Mouse (Mus musculus) 3T3-L1 (cell line): ENCODE measurements around the gene Kdm5a.

ENCODE experiments used
- DNase-seq: peaks from one replicate; pipeline ENCODE4 v3.0.0-alpha.2; 2015; ENCODE audit warnings: low read depth, low spot score

The Kdm5a gene

DNA sequence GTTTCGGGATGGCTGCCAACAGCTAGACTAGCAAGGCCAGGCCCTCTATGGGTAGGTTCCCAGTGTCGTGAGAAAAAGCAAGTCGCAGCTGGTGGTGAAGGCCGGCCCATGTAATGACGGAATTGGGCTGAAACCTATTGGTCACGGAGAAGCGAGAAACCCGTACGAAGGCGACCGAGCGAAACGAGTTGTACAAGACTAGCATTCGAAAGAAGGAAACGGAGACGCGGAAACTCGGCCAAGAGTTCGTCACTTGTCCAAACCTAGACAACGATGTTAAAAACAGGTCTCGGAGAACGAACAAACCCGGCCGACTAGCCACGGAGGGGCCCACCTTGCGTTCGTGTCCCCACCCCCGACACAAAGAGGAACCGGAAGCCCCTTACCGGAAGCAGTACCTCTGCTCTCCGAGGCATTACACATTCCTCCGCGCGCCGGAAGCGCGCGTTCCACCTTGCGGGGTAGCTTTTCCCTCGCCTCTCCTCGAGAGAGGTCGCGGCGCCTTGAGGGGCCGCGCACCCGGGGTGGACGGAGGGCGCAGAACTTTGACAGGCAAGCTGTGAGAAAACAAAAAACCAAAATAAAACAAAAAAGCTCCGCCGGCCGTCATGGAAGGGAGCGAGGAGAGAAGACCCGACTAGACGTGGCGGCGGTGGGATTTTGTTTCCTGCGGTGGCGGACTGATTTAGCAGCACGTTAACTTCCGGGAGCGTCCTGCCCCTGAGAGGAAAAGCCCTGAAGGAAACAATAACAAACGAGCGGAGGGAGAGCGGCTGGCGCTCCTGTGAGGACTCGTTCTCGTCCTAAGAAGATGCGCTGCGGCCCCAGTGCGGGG lies at the start of gene Kdm5a, which contains the start of gene Ccdc77:
Kdm5a (plus strand) TSS at position 437 of the 835 bp plus-strand sequence.
Ccdc77 (minus strand) TSS at position 687 of the 835 bp plus-strand sequence.
- DNase-seq = peak; percentile 99

GRCm38 (mm10) chr6:120318303-120318940 lies 45.5 kb upstream of the Kdm5a start:
- no peak for DNase-seq

GRCm38 (mm10) chr6:120319129-120319528 lies 44.8 kb upstream of the Kdm5a start:
- no peak for DNase-seq

DNA sequence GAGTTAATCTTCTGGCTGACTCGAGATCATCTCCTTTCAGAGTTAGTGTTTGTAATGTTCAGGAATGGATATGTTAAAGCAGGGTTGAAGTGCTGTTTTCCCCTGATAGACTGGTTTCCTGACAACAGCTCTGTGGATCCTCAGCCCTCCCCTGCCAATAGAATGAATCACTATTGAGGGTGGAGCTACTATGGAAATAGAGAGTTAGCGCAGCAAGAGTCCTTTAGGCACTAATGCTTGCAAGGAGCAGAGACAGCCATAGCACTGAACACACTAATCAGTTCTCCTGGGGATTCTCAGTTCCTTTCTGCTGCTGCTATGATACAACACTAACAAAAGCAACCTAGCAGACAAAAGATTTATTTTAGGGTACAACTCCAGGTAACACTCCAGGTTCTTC lies 43.6 kb upstream of the Kdm5a start:
- peak; percentile 36 for DNase-seq

DNA sequence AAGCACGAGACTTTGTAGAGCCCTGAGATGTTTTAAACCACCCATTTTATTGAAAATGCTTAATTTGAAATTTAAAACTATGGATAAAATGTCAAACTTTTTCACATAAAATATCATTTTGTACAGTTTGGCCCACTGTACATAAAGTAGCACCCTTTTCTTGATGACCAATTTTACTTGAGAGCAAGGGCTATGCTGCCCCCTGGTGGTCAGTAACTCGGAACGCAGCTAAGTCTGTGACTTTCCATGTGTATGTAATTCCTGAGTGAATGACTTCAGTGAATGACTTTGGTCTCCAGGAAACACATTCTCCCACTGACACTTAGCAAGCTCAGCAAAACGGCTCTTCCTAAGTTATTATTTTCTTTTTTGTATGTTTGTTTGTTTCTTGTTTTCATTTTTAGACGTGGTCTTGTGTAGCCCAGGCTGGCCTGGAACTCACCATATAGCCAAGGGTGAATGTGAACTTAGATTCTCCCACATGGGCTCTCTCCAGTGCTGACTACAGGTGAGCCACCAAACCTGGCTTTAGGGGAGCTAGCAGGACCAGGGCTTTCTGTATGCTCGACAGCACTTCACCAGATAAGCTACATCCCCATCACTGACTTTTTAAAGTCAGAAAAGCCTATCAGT lies 39.5 kb upstream of the Kdm5a start:
- peak; percentile 94 for DNase-seq

DNA sequence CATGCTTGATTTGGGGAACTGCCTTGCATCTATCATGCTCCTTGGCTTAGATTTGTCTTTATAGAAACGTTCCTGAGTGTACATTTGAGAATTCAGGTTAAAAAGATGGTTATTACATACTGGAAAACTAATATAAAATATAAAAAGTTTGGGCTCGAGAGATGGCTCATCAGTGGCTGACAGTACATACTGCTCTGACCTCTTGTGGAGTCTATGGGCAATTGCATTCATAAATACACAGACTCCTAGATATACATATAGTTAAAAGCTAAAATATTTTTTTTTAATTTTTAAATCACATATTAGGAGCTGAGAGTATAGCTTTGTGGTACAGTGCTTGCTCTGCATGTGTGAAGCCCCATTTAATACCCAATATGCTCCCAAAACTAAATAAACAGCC lies 31.6 kb upstream of the Kdm5a start:
- peak; percentile 45 for DNase-seq

DNA sequence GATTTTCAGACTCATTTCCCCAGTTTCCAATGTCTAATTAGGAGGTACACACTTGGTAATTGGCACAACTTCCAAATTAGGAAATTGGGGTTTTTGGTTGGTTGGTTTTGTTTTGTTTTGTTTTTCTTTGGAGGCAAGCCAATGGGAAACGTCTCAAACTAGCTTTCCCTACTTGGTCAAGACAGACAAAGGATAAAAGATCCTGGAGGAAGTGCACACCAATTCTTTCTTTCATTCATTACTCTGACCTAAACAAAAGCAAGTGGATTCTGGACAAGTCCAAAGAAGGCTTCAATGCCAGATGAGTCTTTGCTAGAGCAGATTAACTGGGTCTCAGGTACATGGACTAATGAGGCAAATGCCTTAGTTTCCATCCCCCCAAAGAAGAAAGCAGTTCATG lies 19.9 kb upstream of the Kdm5a start:
- DNase-seq = no peak

DNA sequence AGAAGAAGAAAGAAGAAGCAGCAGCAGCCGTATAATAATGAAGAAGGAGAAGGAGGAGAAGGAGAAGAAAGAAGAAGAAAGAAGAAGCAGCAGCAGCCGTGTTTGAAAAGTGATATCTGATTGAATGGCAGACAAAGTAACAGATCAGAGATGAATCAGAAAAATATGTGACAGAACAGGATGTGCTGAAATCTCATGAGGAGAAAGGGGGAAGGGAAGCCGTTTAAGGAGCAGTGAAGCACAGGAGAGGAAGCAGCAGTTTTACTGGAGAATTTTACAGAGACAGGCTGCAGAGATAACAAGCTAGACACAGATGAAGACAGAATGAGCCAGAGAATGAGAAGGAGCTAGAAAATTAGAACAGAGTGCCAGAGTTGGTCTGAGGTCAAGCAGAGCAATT lies 14.9 kb upstream of the Kdm5a start:
- no peak for DNase-seq

DNA sequence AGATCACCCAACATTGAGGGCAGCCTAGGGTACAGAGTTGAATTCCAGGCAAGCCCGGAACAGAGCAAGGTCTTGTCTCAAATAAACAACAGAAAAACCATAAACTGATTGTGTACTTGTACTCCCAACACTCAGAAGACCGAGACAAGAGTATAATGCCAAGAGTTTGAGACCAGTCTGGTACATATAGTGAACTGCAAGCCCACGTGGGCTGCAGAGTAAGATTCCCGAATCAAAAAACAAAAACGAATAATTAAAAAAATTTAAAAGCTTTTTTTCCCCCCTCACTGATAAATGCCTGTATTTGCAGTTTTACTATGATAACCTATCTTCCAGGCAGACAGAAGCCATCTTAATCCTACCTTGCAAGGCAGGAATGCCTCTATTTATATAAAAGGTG lies 7.4 kb upstream of the Kdm5a start:
- DNase-seq = peak; percentile 11

DNA sequence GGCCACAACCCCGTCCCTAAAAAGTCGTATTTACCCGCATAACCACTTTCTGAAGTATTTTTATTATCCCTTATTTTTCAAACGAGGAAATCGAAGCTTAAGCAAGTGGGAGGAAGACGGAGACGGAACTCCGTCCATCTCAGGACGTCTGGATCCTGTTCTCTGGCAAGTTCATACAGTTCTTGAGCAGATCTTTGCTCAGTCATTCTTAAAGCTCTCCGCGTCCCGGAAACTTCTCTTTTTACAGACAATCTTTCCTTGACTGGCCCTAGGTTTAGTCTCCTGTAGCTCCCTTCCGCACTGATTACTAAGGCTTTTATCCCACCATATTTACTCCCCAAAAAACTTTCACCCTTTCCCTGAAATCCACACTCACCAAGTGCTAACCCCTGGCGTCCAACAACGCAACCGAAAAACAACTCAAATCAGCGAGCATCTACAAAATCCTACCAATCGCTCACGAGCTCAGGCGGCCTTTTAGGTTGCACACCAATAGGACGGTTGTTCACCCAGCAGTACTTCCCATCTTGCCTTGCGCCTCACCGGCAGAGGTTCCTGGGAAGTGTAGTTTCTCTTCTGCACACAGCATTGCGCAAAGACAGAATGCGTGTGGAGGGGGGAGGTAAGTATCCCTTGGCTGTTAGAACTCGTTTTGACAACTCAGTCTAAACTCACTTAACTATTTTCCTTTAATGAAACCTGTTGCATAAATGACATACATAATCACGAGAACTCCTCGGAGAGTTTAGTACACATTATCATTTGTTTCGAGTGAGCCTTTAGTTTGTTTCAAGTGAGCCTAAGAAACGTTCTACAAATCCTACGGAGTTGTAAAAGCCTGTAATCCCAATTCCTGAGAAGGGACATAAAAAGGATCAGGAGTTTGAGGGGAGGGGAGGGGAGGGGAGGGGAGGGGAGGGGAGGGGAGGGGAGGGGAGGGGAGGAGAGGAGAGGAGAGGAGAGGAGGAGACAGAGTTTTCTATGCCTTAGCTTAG lies 6.7 kb upstream of the Kdm5a start:
- peak; percentile 99 for DNase-seq

DNA sequence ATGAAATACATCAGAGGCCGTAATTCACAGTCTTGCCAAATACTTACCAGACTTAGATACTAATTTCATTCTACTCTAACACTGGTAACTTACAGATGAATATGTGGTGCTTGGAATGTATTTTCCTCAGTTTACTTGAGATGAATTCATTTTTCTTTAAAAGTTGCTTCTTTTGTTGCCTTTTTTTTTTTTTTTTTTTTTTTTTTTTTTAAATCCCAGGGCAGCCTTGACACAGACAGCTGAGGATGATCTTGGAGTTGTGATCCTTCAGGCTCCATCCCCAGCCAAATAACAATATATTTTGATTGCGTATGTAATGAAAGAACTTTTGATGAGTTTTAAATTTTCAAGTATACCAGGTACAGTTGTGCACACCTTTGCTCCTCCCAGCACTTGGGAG lies 1.8 kb upstream of the Kdm5a start:
- no peak for DNase-seq

DNA sequence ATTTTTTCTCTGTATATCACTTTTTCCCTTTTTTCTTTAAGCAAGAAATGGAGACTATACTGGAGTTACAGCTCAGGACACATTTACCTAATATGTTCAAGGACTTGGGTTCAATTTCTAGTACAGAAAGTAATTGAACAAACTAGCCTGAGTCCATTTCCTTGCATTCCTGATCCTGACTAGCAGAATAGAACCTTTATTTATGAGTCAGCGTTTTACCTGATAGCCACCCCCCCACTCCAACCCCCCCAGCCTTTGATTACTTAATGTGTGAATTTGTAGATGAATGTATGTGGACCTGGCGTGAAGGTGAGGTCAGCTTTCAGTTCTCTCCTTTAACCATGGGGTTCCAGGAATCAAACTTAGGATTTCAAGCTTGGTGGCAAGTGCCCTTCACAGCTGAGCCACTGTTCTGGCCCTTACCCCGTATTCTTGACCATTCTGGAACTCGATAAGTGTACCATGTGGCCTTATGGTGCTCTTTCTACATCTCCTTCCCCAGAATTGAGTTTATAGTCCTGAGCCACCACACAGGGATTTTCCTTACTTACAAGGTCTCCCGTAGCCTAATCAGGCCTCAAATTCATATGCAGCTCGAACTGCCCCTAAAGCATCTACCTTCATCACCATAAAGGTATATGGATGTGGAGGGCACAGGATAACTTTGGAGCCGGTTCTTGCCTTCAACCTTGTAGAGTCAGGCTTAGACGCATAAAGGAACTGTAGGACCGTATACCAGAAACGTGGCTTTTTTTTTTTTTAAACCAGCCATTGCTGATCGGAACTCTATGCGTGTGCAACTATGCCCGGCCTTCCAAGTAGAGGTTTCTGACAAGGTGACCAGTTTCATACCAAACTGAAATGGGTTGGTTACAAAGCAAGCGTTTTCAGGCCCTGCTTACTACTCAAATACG lies 893 bp upstream of the Kdm5a start:
- DNase-seq = peak; percentile 55

- no peak for DNase-seq
Observed at GRCm38 (mm10) chr6:120364523-120364905, 590 bp downstream of the Kdm5a start.

DNA sequence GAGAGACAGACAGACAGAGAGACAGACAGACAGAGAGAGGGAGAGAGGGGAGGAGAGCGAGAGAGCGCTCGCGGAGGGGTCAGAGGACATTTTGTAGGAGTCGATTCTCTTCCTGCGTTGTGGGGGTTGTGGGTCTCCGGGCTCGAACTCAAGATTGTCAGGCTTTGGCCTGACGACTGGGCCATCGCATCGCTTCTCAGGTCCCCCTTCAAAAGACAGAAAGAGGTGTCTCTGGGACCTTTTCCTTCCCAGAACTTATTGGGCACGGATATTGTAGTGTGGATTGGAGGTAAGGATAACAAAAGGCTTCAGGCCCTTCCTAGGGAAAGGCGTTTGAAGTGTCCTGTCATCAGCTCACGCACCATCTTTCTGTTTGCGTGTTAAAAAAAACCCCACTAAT lies 1.1 kb downstream of the Kdm5a start:
- DNase-seq = peak; percentile 50

DNA sequence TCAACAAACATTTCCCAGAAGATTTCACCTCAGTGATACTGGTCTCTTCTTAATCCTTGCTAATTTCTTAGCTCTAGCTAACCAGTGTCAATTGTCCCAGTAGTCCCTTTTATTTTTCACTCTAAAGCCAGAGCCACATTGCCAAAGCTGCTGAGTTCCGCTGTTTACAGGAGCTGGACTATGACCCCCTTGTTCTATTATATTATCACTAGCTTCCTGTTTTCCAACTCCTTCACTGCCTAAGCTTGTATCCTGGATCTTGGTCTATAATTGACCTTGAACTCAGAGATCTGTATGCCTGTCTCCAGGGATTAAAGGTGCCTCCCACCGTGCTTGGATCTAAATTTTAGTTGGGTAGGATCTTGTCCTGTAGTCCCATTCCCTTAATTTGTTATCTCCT lies 12.8 kb downstream of the Kdm5a start:
- no peak for DNase-seq

DNA sequence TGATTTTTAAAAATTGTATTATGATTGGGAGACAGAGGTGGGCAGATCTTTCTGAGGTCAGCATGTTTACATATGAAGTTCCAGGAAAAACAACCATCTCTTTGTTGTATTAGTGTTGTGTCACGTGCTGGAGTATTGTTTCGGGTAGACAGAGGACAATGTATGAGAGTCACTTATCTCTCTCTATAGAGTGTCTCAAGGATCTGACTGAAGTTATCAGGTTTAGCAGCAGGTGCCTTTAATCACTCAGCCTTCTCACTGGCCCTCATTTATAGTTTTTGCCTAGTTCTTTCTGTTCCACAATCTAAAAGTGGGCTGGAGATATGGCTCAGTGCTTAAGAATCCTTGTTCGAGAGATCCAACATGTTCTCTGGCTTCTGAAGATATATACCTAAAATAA lies 26.1 kb downstream of the Kdm5a start:
- no peak for DNase-seq

DNA sequence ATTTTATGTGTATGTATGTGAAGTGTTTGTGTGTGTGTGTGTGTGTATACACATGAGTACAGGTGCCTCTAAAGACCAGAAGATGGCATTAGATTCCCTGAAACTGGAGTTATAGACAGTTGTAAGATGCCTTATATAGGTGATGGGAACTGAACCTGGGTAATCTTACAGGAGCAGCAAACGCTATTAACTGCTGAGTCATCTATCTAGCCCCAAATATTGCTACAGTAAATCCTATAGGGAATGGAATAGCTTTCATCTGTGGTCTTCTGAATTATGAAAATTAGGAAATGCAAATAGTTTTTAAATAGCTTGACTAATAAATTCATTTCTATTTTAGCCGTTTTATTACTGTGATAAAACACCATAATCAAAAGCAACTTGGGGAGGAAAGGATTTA lies 28.9 kb downstream of the Kdm5a start:
- no peak for DNase-seq

GRCm38 (mm10) chr6:120395622-120396345 lies 31.9 kb downstream of the Kdm5a start:
- DNase-seq = peak; percentile 65

DNA sequence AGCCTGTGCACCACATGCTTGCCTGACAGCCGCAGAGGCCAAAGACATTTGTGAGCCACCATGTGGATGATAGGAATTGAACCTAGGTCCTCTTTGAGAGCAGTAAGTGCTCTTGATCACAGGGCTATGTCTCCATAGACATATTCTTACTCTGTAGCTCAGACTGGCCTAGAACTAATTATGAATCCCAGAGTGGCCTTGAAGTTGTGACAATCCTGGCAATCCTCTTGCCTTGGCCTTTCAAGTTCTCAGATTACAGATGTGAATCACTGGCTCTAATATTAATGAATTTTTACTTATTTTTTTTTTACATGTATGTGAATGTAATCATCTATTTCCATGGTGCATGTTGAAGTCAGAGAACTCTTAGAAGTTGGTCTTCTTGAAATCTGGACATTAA lies 40.0 kb downstream of the Kdm5a start:
- no peak for DNase-seq

DNA sequence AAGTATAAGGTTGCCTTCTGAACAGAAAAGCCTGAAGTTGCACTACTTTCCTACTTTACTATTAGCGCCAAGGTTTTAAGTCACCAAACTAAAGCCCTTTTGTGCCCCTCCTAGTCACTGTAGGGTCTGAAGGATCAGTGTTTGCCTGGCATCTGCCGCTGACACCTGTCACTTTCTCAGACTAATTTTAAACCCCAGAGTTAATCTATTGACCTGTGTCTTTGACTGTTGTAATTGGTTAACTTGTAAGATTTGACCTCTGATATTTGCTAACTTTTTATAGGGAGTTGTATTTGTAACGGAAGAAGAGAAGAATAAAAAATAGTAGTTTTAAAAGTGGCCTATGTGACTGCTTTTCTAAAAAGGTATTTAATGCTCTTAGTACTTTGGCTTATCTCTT lies 74.2 kb downstream of the Kdm5a start:
- DNase-seq = no peak
